Mouse (Mus musculus) kidney, adult 18-20 months (tissue): ENCODE data around the gene Tmem98.

ENCODE experiments used
- DNase-seq: peaks from one replicate; pipeline ENCODE4 v3.0.0; 2021

The Tmem98 gene

GRCm38 (mm10) chr11:80856827-80857226 lies 46.9 kb downstream of the Tmem98 start:
- no peak for DNase-seq

- DNase-seq: no peak
These were observed 48.1 kb downstream of the Tmem98 start, which contains the start of gene Spaca3 for GRCm38 (mm10) chr11:80858065-80858464. Gene Spaca3, plus strand, starts transcription at chr11:80858365.

DNA sequence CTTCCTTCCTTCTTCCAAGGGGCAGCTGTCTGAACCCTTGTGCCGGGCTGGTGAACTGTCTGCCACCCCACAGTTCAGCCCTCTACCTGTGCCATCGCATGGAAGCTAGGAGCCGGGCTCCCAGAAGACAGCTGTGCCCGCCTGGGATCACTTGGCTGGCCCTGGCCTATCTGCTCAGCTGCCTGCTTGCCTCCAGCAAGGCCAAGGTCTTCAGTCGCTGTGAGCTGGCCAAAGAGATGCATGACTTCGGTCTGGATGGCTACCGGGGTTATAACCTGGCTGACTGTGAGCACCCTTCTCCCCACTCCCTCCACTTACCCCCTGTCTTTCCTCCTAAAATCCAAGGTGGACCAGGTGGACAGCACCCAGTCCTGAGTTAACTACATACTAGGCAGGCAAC lies 53.0 kb downstream of the Tmem98 start:
- DNase-seq: no peak

- DNase-seq: no peak
These were observed 58.1 kb downstream of the Tmem98 start for GRCm38 (mm10) chr11:80868039-80868438.
